10 mouse cellular contexts compared by ENCODE assay signal in the genomic region with DNA sequence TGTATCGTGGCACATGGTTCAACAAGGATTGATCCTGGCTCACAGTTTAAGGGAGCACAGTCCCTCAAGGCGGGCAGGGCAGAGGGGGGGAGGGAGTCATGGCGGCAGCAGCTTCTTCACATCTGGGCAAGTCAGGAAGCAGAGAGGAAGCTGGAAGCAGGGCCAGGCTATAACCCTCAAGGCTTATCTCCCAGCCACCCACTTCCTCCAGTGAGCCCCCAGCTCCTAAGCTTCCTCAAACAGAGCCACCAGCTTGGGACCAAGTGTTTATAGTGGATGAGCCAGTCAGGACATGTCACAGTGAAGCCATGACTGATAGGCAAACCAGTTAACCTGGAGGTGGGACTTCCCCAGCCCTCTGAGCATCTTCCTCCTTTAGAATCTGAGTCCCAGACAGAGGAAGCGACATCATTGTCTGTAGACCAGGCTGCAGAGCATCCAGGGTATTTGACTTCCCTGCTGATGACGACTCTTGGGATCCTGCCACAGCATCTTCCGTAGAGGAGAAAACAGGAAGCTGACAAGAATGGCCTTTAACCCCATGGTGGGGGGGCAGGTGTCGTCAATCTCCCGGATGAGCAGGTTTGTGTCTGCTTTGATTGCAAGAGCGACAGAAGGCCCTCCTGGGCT.
DNase-seq lines count a peak whose midpoint lies in the region.
"Had no signal": no experiment of that assay in that cellular context is flagged by ENCODE, and none has a peak within 500 bp of the region (broad histone marks: within the 10 kb centered on the region; RNA-seq: fewer than 3 reads in every experiment).

No protein-coding gene starts in this region.

- peaks cover 4% of the 10 kb centered on the region; the same call in 1 of the 2 replicates for H3K27me3 ChIP-seq in heart, embryonic 10.5 days (ENCODE audit: insufficient read depth, poor library complexity, severe bottlenecking)
- H3K27me3 ChIP-seq: liver, embryonic 13.5 days had no signal

- no peak overlapping the region for H3K4me3 ChIP-seq in heart, embryonic 10.5 days
- H3K4me3 ChIP-seq in brown adipose tissue, adult 24 weeks (ENCODE audit: insufficient read depth, low read depth, low read length): no peak overlapping the region
- H3K4me3 ChIP-seq: hindbrain, embryonic 10.5 days; liver, embryonic 13.5 days had no signal

- H3K36me3 ChIP-seq in heart, embryonic 10.5 days: peaks cover 3% of the 10 kb centered on the region; the same call in 1 of the 2 replicates
- H3K36me3 ChIP-seq: hindbrain, embryonic 10.5 days; liver, embryonic 13.5 days had no signal

- peaks cover 18% of the 10 kb centered on the region for H3K4me1 ChIP-seq in heart, embryonic 10.5 days
- H3K4me1 ChIP-seq in brown adipose tissue, adult 24 weeks (ENCODE audit: control insufficient read depth, insufficient read depth, insufficient read length, low read length): no peaks in the 10 kb centered on the region
- H3K4me1 ChIP-seq: liver, embryonic 13.5 days had no signal

- no peak overlapping the region for H3K27ac ChIP-seq in heart, embryonic 10.5 days
- 0 out of 2 replicates have a peak overlapping the region, but pooled peaks have one; percentile 5 for H3K27ac ChIP-seq in brown adipose tissue, adult 24 weeks (replicated peaks; ENCODE audit: low read depth, low read length)
- H3K27ac ChIP-seq: liver, embryonic 13.5 days had no signal

- 65% methylated on average over 9 of the region's 9 CpGs for WGBS in heart, embryonic 10.5 days

- DNase-seq in heart, adult 11 months: peak; percentile 93
- no peak for DNase-seq in heart, embryonic 10.5 days (ENCODE audit: low spot score)
- DNase-seq in 416B (ENCODE audit: low read depth): peak; percentile 60
- DNase-seq in kidney, postnatal 36 days: peak; percentile 75 to 77
- no peak for DNase-seq in urinary bladder, adult 18-20 months (ENCODE audit: low spot score in 2 of 2)
- no peak for DNase-seq in embryo, embryonic 11 days
- DNase-seq in layer of hippocampus, postnatal 10 days (ENCODE audit: low spot score in 2 of 2): no peak
- DNase-seq: liver, embryonic 13.5 days had no signal

- H3K9me3 ChIP-seq in heart, embryonic 10.5 days: 0 out of 2 replicates have a peak, but pooled peaks cover 4% of the 10 kb centered on the region
- H3K9me3 ChIP-seq: hindbrain, embryonic 10.5 days; liver, embryonic 13.5 days had no signal

Comparison
In these comparisons a context has a peak if more than half of its experiments do, and no peak if none do; other contexts are left out.
1. DNase-seq: peak in heart, adult 11 months (single experiment), 416B (single experiment) and kidney, postnatal 36 days (2 of 2); none in heart, embryonic 10.5 days (single experiment), urinary bladder, adult 18-20 months (0 of 2), embryo, embryonic 11 days (single experiment) and layer of hippocampus, postnatal 10 days (0 of 2).